Mouse (Mus musculus): ENCODE data around the gene Polr1b. TPM values are rescaled to one million over a fixed set of nuclear protein-coding genes. Genes with fewer than 3 reads are reported as not detected.

The Polr1b gene
- total and polyA plus RNA-seq, 2 experiments from 2014 or later = 11.3 to 21.8 TPM

- H3K4me2 ChIP-seq (ENCODE audit: low read depth, low read length) = no peak overlapping the region
- H3K36me3 ChIP-seq (ENCODE audit: insufficient read depth, low read length) = peaks cover 47% of the 10 kb centered on the region
- H3K4me3 ChIP-seq (ENCODE audit: low read length) = no peak overlapping the region
- 57% methylated on average over 2 of the region's 2 CpGs for WGBS
- peak; percentile 50 for DNase-seq (ENCODE audit: low spot score)
- no peak for ATAC-seq
- H3K27me3 ChIP-seq (ENCODE audit: insufficient read depth, low read length) = no peaks in the 10 kb centered on the region
- no peaks in the 10 kb centered on the region for H3K9me3 ChIP-seq (ENCODE audit: low read length)
- H3K4me1 ChIP-seq (ENCODE audit: insufficient read depth, low read length) = no peaks in the 10 kb centered on the region
- no peak overlapping the region for H3K27ac ChIP-seq
- no peak overlapping the region for H3K9ac ChIP-seq (replicated peaks; ENCODE audit: low read length)
- peak; percentile 72 for TF ChIP-seq CTCF (IDR thresholded peaks at IDR 0.05; ENCODE audit: low read depth)
These were observed 15.8 kb upstream of the Polr1b start for GRCm38 (mm10) chr2:129084959-129085358.

GRCm38 (mm10) chr2:129087520-129087919, 13.3 kb upstream of the Polr1b start:
- Histone ChIP-seq H3K4me3 (ENCODE audit: low read length) (no peak overlapping the region), H3K9ac (replicated peaks; ENCODE audit: low read length) (no peak overlapping the region), H3K9me3 (ENCODE audit: low read length) (no peaks in the 10 kb centered on the region), H3K4me2 (ENCODE audit: low read depth, low read length) (no peak overlapping the region), H3K36me3 (ENCODE audit: insufficient read depth, low read length) (peaks cover 37% of the 10 kb centered on the region), H3K27ac (no peak overlapping the region), H3K27me3 (ENCODE audit: insufficient read depth, low read length) (no peaks in the 10 kb centered on the region), H3K4me1 (ENCODE audit: insufficient read depth, low read length) (no peaks in the 10 kb centered on the region)
- DNase-seq (ENCODE audit: low spot score) = no peak
- no peak for ATAC-seq
- TF ChIP-seq CTCF (IDR thresholded peaks at IDR 0.05; ENCODE audit: low read depth) = no peak
- 96% methylated on average over 1 of the region's 1 CpGs for WGBS

GRCm38 (mm10) chr2:129090370-129090769, 10.4 kb upstream of the Polr1b start:
- ATAC-seq = no peak
- H3K36me3 ChIP-seq (ENCODE audit: insufficient read depth, low read length) = peaks cover 42% of the 10 kb centered on the region
- no peak for TF ChIP-seq CTCF (IDR thresholded peaks at IDR 0.05; ENCODE audit: low read depth)

GRCm38 (mm10) chr2:129092810-129093209, 8.0 kb upstream of the Polr1b start:
- ATAC-seq (no peak), DNase-seq (ENCODE audit: low spot score) (no peak)
- WGBS = 88% methylated on average over 12 of the region's 12 CpGs
- Histone ChIP-seq H3K9me3 (ENCODE audit: low read length) (no peaks in the 10 kb centered on the region), H3K36me3 (ENCODE audit: insufficient read depth, low read length) (peaks cover 35% of the 10 kb centered on the region), H3K27me3 (ENCODE audit: insufficient read depth, low read length) (no peaks in the 10 kb centered on the region), H3K27ac (no peak overlapping the region), H3K9ac (replicated peaks; ENCODE audit: low read length) (no peak overlapping the region), H3K4me3 (ENCODE audit: low read length) (no peak overlapping the region), H3K4me1 (ENCODE audit: insufficient read depth, low read length) (no peaks in the 10 kb centered on the region), H3K4me2 (ENCODE audit: low read depth, low read length) (no peak overlapping the region)
- no peak for TF ChIP-seq CTCF (IDR thresholded peaks at IDR 0.05; ENCODE audit: low read depth)

More at GRCm38 (mm10) chr2:129090370-129090769, 10.4 kb upstream of the Polr1b start:
- H3K4me1 ChIP-seq (ENCODE audit: insufficient read depth, low read length) = no peaks in the 10 kb centered on the region
- no peaks in the 10 kb centered on the region for H3K27me3 ChIP-seq (ENCODE audit: insufficient read depth, low read length)
- H3K27ac ChIP-seq = no peak overlapping the region
- no peak for DNase-seq (ENCODE audit: low spot score)
- no peaks in the 10 kb centered on the region for H3K9me3 ChIP-seq (ENCODE audit: low read length)
- WGBS = 50% methylated on average over 4 of the region's 4 CpGs
- no peak overlapping the region for H3K4me2 ChIP-seq (ENCODE audit: low read depth, low read length)
- no peak overlapping the region for H3K4me3 ChIP-seq (ENCODE audit: low read length)
- H3K9ac ChIP-seq (replicated peaks; ENCODE audit: low read length) = no peak overlapping the region

- no peaks in the 10 kb centered on the region for H3K4me1 ChIP-seq (ENCODE audit: insufficient read depth, low read length)
- H3K9ac ChIP-seq (replicated peaks; ENCODE audit: low read length) = no peak overlapping the region
- no peak overlapping the region for H3K4me3 ChIP-seq (ENCODE audit: low read length)
- ATAC-seq (no peak), DNase-seq (ENCODE audit: low spot score) (no peak)
- peaks cover 25% of the 10 kb centered on the region for H3K36me3 ChIP-seq (ENCODE audit: insufficient read depth, low read length)
- peak; percentile 6; the same call in 1 of the 2 replicates for TF ChIP-seq CTCF (IDR thresholded peaks at IDR 0.05; ENCODE audit: low read depth)
- 89% methylated on average over 18 of the region's 18 CpGs for WGBS
- H3K27ac ChIP-seq = no peak overlapping the region
- H3K4me2 ChIP-seq (ENCODE audit: low read depth, low read length) = no peak overlapping the region
- no peaks in the 10 kb centered on the region for H3K9me3 ChIP-seq (ENCODE audit: low read length)
- H3K27me3 ChIP-seq (ENCODE audit: insufficient read depth, low read length) = no peaks in the 10 kb centered on the region
These were observed 6.7 kb upstream of the Polr1b start for GRCm38 (mm10) chr2:129093926-129094724.

- no peaks in the 10 kb centered on the region for H3K27me3 ChIP-seq (ENCODE audit: insufficient read depth, low read length)
- no peak overlapping the region for H3K4me2 ChIP-seq (ENCODE audit: low read depth, low read length)
- H3K36me3 ChIP-seq (ENCODE audit: insufficient read depth, low read length) = peaks cover 56% of the 10 kb centered on the region
- no peak for TF ChIP-seq CTCF (IDR thresholded peaks at IDR 0.05; ENCODE audit: low read depth)
- no peak overlapping the region for H3K27ac ChIP-seq
- WGBS = 86% methylated on average over 5 of the region's 5 CpGs
- no peaks in the 10 kb centered on the region for H3K9me3 ChIP-seq (ENCODE audit: low read length)
- H3K9ac ChIP-seq (replicated peaks; ENCODE audit: low read length) = no peak overlapping the region
- no peaks in the 10 kb centered on the region for H3K4me1 ChIP-seq (ENCODE audit: insufficient read depth, low read length)
- no peak for ATAC-seq
- no peak overlapping the region for H3K4me3 ChIP-seq (ENCODE audit: low read length)
- no peak for DNase-seq (ENCODE audit: low spot score)
These were observed 12.1 kb downstream of the Polr1b start for GRCm38 (mm10) chr2:129112924-129113323.

All from hindbrain, postnatal 0 days (tissue).